Mouse (Mus musculus): ENCODE results near the gene Ndrg3.
"Not testable (repeated sequence)": the region's sequence is repeated elsewhere in the genome, so short reads cannot be mapped to it uniquely, and the experiment has no call there.

The Ndrg3 gene

DNA sequence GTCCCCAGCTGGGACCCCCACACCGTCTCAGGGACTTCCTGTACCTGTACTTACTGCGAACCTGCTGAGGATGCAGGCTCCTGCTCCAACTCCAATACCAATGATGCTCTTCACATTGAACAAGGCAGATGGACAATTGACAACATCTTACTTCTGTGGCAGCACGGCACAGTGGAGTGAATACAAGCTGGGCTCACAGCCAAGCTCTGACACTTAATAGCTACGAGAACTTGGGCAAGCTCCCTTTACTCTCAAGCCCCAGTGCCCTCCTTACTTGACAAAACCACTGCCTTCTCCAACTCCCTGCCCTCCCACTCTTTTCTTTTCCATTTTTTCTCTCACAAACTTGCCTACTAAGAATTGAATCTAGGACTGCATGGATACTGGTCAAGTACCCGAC lies 78.7 kb downstream of the Ndrg3 start:
- intact Hi-C loops (cut with DNase I) = loop anchor here (5.0 kb wide), 1 partner anchor 34 kb away; no protein-coding TSS in a partner anchor

DNA sequence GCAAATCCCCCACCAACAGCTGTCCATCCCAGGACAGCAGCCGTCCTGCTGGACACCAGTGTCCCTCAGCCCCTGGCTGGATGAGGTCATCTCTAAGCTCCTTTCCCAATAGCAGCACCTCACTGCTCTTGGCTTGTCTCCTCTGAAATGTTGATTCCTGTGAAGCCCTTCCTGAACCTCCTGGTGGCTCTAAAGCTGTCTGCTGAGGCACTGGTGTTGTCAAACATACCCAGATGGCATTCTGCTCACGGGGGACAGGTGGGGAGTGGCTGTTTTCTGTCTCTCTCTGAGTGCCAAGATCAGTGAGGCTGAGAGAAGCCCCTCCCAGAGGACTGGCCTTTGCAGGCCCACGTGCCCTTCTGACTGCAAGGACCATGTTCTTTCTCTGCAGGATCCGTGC lies 85.9 kb downstream of the Ndrg3 start:
- intact Hi-C loops (cut with DNase I) = loop anchor here (5.0 to 10.0 kb wide), 3 partner anchors 89 to 191 kb away; partner anchors contain the start of gene Ndrg3

DNA sequence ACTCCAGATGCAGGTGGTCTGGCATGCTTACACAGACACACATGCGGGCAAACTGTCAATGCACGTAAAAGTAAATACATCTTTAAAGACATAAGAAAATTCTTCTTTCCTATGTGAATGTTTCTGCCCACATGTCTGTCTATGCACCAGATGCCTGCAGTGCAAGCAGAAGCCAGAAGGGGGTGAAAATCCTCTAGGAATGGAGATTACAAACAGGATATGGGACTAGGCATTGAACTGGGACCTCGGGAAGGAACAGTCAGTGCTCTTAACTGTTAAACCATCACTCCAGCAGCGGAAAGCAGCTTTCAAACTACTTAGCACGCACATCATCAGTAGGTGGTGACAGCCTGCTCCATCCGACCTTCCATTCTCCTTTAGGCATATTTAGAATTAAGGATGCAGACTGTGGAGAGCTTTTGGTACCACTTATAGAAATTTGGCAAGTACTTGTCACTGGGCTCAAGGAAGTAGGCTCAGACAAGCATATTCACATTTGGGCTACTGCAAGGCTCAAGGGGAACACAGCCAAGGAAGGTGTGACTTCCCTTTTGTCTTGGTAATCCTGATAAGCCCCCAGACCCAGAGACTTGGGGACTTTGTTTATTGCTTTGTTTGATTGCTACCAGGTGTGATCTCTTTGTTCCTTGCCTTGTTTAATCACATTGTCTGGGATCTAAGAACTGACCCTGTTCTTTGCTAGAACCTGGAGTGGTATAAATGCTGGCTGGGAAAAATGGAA lies 86.7 kb downstream of the Ndrg3 start:
- intact Hi-C loops (cut with DNase I) = loop anchor here (5.0 to 10.0 kb wide), 3 partner anchors 90 to 192 kb away; partner anchors contain the start of gene Ndrg3

DNA sequence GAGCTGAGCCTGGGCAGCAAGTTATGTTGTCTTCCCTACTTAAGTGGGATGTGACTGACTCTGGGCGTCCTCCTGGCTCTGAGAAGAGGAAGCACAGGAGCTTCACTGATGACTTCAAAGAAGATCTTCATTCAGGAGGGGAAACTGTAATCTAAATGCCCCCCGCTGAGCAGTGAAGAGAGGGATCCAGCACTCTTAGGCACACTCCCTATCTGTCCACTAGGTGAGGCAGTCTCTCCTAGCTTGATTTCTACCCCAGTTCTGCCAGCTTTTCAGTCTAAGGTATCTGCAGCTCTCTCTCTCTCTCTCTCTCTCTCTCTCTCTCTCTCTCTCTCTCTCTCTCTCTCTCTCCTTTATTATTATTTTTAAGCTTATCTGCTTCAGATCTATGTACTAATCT lies 88.5 kb downstream of the Ndrg3 start:
- intact Hi-C loops (cut with DNase I) = loop anchor here (10.0 kb wide), 2 partner anchors 91 to 121 kb away; partner anchors contain the start of gene Ndrg3

DNA sequence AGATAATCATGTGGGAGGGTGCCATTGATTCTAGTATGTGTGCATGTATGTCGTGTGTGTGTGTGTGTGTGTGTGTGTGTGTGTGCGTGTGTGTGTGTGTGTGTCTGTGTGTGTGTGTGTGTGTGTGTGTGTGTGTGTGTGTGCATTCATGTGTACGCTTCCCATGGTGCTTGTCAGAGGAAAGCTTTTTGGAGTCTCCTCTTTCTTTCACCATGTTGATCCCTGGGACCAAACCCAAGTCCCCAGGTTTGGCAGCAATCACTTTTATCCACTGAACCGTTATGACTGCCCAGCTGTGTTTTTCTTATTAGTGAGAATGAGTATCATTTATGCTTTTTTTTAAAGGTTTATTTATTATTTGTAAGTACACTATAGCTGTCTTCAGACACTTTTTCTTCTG lies 89.4 kb downstream of the Ndrg3 start:
- intact Hi-C loops (cut with DNase I) = loop anchor here (10.0 kb wide), 2 partner anchors 92 to 122 kb away; partner anchors contain the start of gene Ndrg3

DNA sequence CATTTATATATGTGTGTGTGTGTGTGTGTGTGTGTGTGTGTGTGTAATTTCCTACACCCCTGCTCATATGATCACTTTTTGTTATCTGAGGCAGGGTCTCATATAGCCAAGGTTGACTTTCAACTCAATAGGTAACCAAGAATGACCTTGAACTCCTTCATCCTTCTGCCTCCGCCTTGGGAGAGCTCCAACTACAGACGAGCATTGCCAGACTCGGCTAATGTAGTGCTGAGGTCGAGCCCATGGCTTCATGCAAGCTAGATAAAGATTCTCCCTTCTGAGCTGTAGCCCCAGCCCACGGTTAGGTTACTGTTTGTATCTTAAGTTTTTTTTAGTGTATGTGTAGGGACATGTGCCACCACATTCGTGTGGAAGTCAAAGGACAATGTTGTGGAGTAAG lies 90.0 kb downstream of the Ndrg3 start:
- intact Hi-C loops (cut with DNase I) = loop anchor here (10.0 kb wide), 2 partner anchors 93 to 123 kb away; partner anchors contain the start of gene Ndrg3

DNA sequence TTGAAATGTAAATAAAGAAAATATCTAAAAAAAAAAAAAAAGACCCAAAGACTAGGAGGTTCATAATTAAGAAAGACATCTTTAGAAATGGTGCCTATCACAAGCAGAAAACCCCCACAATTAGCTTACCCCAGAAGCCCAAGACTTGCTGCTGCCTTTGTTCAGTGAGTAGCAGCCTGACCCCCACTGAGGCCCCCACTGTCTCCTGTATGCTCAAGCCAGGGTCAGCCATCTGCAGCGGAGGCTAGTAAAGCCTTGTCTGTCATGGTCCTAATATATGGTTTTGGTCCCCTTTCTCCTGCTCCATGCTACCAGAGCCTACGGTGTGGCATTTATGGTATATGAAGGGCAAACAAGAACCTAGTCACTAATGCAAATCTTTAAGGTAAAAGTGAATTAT lies 90.5 kb downstream of the Ndrg3 start:
- intact Hi-C loops (cut with DNase I) = loop anchor here (10.0 kb wide), 2 partner anchors 93 to 123 kb away; partner anchors contain the start of gene Ndrg3

DNA sequence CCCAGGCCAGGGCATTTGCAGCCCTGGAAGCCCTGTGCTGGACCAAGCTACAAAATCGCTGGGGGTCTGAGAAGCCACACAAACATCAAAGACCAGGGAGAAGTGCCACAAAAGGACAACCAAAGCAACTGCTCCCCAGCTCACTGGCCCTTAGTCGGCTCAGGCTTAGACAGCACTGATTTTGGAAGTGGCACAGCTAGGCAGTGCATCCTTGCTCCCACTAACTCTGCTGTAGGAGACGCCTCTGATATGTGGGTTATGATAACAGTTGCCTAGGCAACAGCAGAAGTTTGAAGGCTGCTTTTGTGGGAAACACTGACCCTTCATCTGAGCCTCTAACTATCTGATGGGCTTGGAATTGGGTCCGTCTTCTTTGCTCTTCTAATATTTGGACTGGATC lies 92.7 kb downstream of the Ndrg3 start:
- intact Hi-C loops (cut with DNase I) = no loop called here

DNA sequence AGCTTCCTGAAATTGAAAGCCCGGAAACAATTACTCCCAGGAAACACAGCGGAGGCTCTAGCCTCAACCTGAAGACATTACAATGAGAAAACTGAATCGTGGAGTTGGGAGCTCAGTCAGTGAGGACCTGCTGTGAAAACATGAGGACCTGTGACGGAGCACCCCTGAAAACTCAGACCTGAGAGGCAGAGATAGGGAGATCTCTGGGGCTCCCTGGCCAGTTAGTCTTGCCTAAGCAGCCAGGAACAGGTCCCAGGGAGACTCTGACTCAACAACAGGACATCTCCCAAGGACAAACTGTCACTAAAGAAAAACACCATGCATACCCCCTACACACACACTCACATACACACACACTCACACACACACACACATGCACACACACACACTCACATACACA lies 93.5 kb downstream of the Ndrg3 start:
- intact Hi-C loops (cut with DNase I) = no loop called here

DNA sequence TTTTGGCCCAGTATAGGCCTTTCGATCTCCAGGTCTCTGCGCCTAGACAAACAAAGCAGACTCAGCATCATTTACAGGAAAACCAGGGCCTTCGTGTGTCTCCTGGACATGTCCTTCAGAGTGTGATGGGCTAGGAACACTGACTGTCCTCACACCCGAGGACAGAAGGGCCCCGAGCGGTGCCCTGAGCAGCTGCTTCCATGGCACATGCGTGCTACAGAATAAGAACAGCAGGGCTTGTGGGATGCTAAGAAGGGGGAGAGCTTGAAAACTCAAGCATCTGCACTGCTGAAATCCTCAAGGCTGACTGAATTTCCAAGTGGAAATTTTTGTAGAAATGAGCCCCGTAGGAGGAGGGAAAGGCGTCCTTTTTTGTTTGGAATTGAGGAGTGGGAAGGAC lies 94.8 kb downstream of the Ndrg3 start:
- intact Hi-C loops (cut with DNase I) = no loop called here

DNA sequence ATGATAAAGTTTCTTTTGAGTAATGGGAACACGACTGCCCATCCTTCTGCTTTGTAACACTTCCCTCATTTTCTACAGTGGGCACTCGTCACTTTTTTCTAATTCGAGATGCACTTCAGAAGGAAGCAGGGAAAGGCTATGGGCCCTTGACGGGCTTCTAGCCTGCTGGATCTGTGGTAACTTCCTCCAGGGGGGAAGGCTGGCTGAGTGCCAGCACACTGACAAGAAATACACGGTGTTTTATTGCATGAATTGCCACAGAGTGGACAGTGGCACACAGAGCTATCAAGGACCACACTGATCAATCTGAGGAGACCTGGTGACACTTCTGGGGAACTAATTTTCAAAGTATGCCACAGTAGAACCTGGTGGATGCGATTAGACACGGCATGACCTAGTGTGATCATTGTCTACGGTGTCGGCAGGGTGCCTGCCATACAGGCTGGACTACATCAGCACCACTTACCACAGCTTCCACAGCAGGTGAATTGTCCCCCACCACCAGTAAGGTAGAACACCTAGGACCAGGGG lies 95.4 kb downstream of the Ndrg3 start:
- intact Hi-C loops (cut with DNase I) = no loop called here

DNA sequence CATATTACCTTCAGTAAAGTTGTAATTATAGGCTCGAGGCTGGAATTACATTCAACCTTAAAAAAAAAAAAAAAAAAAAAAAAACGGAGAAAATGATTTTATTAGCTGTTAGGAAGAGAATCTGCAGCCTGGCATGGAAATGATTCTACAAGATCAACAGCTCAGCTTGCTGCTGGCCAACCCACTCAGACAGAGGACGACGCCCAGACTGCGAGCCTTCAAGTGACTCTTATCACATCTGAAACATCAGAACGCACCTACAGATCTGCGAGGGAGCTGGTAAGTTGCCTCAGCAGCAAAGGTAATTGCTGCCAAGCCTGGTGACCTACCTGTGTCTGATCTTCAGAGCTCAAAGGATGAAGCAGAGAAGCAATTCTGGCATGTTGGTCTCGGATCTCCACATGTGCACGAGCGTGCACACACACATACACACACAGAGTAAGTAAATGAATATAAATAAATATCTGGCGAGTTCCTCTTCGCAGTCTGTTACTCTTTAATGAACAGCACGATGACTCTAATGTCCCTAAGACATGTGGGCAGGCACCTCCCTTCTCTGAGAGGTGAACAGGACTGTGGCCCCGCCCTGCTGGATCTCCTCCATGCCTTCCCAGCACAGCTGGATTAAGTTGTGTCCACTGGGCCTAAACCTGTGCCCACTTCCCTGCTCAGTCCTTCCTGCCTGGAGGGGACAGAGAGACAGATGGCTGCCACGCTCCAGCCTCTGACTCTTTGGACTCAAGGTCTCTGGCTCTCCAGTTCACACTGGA lies 97.2 kb downstream of the Ndrg3 start:
- intact Hi-C loops (cut with DNase I) = no loop called here

DNA sequence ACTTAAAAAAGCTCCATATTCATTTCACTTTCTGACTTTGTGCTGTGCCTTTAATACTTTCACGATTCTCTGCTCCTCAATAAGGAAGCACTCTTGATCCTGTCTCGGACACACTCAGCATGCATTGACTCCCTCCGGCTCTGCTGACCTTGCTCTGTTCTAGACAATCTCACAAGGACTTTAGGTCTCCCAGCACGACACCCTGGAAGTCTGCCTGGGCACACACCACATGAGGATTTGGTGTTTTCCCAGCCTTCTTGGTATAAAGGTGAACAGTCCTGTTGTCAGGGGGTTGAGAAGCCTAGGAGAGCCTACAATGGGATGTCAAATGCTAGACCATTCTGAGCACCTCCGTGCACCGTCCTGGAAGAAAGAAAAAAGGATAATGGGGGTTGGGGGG lies 99.0 kb downstream of the Ndrg3 start:
- intact Hi-C loops (cut with DNase I) = no loop called here

DNA sequence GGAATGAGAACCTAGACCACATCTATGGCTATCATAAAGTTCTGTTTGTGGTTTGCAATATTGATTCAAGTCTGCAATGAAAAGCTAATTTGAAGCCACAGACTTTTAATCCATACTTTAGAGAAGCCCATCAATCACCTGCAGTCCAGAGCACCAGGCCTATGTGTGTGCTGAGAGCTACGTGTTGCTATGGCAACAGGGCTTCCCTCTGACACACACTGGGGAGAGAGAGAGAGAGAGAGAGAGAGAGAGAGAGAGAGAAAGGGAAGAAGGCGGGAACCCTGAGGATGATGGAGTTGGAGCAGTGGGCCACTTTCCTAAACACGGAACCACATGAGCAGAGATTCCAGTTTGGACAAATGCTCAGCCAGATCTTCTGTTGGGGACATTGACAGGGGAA lies 99.6 kb downstream of the Ndrg3 start:
- intact Hi-C loops (cut with DNase I) = no loop called here

DNA sequence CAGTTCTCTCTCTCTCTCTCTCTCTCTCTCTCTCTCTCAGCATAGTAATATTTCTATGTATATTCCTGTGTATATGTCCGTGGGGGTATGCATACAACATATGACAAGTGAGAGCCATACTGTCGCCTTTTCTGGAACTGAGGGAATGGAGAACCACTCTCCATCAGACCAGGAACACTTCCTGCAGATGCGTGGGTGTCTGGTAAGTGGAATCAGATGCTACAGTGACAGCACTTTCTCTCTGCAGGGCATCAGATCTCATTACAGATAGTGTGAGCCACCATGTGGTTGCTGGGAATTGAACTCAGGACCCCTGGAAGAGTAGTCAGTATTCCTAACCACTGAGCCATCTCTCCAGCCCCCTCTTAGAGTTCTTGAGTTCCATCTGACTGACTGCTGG lies 103.4 kb downstream of the Ndrg3 start:
- intact Hi-C loops (cut with DNase I) = no loop called here

DNA sequence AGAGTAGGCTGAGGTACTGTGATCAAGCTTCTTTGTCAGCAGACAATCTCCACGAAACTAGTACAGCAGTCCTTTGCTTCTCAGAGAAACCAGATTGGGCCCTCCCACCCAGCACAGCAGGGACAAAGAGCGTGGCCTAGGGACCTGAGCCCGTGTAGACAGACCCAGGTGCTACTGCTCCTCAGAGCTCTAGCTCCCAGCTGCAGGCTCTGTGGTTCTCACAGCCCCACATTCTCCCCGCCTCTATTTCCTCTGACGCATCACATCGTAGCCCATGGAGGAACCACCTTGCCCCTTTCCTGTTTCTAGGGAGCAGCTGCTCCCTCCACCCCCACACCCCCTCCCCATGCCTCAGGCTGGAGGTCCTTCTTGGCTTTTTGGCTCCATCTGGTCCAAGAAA lies 104.8 kb downstream of the Ndrg3 start, which contains the start of gene Sla2:
TSS of gene Sla2 (minus strand) at position 176 of the 400 bp plus-strand sequence.
- intact Hi-C loops (cut with DNase I) = no loop called here

DNA sequence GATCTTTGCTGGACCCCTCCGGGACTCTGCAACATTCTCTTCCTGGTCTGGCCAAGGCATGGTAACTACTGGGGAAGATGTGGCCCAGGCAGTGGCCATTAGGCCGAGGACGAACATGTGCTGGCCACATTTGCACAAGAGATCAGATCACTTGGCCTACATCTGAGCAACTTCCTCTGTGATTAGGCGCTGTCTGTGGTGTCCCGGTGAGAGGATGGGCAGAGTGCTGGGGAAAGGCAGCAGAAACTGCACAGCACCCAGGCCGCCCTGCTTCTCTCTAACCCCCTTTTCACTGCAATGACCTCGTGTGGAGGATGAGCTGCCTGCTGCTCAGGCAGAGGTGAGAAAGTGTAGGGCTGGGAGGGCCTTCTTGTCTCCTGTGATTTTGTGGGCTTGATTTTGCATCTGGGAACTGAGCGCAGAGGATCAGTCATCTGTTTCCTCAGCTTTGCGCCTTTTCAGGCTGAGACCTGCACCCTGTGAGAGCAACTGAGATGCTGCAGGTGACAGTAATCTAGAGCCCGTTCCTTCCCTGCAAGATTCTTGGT lies 105.7 kb downstream of the Ndrg3 start:
- intact Hi-C loops (cut with DNase I) = no loop called here

DNA sequence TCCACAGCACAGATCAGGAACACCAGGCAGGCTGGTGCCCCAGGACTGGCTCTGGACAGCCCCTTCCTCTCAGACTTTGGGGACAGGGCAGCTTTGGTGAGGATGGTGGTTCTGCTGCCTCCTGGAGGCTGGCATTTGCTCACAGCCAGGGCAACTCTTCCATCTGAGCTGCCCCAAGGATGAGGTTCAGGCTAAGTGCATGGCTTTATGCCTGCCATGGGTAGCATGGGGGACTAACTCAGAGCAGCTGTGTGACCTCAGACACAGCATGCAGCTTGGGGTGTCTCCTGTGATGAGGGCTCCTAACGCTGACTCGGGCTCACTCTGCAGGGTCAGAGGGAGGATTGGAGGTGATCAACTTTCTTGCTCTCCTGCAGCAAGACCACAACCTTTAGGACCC lies 106.2 kb downstream of the Ndrg3 start:
- intact Hi-C loops (cut with DNase I) = not testable (repeated sequence)

DNA sequence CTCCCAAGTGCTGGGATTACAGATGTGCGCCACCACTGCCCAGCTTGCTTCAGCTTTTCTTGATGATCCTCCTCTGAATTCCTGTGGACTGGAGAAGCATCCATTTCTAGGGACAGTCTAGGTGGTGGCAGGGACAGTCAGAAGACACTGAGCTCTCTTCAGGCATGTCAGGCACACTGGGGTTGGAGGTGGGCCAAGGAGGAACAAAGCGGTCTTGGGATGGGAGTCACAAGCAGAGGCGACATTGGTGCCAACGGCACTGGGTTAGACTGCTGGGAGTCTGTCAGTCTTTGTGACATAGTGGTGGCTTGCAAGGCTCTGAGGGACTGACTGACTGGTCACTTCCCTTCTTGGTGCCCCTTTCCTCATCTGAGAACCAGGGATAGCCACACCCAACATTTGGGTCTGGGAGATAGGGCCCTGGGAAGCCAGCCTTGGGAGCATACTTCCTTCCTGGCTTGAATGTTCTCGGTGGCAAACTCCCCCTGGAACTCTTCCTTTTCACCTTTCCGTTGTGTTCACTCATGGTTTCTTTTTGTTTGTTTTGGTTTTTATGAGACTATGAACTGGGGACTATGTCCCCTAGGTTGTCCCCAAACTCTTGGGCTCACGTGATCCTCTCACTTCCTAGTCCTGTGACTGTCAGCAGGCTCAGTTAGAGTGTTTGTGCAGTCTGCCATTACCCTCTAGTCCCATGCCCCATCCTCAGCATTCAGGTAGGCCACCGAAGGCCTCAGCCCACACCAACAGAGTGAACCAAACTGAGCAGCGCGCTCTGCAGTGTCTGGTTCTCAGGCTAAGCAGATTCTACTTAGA lies 107.3 kb downstream of the Ndrg3 start:
- intact Hi-C loops (cut with DNase I) = no loop called here

DNA sequence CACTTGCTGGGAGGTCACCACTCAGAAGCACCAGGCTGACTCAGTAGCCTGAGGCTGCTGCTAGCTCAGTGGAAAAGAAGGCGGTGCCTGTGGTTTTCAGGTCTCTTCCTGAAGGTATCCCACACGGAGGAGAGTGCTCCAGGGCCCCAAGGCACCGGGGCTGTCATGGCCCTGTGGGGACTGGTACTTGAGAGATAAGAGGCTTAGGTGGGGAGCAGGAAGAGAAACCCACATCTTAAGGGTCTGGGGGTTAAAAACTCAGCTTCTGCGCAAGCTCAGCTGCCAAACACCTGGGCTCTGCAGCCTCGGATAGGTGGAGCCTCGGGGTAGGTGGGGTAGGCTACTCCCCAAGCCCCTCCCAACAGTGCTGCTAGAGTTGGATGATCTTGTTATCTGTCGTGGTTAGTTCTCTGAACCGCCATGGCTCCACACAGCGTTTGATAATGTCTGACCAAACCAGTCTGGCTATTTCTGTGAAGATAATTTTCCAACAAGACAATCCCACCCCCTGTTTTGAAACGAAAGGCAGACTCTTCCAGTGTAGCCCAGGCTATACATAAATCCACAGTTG lies 109.3 kb downstream of the Ndrg3 start:
- intact Hi-C loops (cut with DNase I) = no loop called here

Data from adrenal gland (tissue).